Mouse (Mus musculus) E14TG2a.4 (cell line): ENCODE measurements around the gene Dyrk1a.

Source experiments
- CTCF ChIP-seq: conservative IDR thresholded peaks from 2 replicates; pipeline ENCODE4 v1.5.1; 2014; ENCODE audit warnings: low read length
- NANOG ChIP-seq: IDR thresholded peaks from 2 replicates; pipeline ENCODE4 v1.6.1; 2014; ENCODE audit warnings: borderline replicate concordance, low read length, mixed read lengths
- POU5F1 ChIP-seq: IDR thresholded peaks from 2 replicates; pipeline ENCODE4 v1.6.1; 2014; ENCODE audit warnings: low read length, borderline replicate concordance

GRCm38 (mm10) chr16:94701971-94702370, 132.2 kb downstream of the Dyrk1a start:
- no peak for TF ChIP-seq CTCF
- TF ChIP-seq NANOG = no peak
- no peak for TF ChIP-seq POU5F1
